Mouse (Mus musculus): Measurements from ENCODE around the gene Spred2. TPM values are rescaled to one million over a fixed set of nuclear protein-coding genes. Genes with fewer than 3 reads are reported as not detected.

Spred2 gene
- polyA plus RNA-seq, 1 experiment: 25.4 TPM

DNA sequence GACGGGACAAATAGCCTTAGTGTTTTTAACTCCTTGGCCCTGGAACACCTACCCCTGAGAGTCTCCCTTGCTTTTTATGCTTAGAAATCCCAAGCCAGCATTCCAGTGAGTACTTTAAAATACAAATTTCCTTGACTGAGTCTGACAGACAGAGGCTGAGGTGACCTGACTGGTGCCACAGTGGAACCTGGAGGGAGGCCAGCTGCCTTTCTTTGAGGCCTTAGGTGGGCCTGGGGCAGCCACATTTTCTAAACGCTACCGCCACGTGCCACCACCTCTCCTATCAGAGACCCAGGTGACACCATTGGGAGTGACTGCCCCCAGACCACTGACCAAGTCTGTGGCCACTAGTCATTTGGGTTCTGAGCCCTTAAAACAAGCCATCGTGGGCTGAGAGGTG lies 40.2 kb downstream of the Spred2 start:
- no peaks in the 10 kb centered on the region for H3K36me3 ChIP-seq (ENCODE audit: control insufficient read depth, insufficient read depth, low read length)
- 93% methylated on average over 5 of the region's 5 CpGs for WGBS
- no peak overlapping the region for H3K27ac ChIP-seq (ENCODE audit: control insufficient read depth, insufficient read depth, low read length)
- no peak for DNase-seq
- no peak overlapping the region for H3K4me3 ChIP-seq (ENCODE audit: control insufficient read depth, insufficient read depth, low read length)
- no peaks in the 10 kb centered on the region for H3K27me3 ChIP-seq (ENCODE audit: control insufficient read depth, insufficient read depth, low read length)
- peaks cover 35% of the 10 kb centered on the region for H3K4me1 ChIP-seq (replicated peaks; ENCODE audit: control insufficient read depth, insufficient read depth, low read length)
- no peak for TF ChIP-seq POLR2A (IDR thresholded peaks at IDR 0.05; ENCODE audit: control insufficient read depth, extremely low read depth, insufficient read depth, low read length, poor library complexity)
- TF ChIP-seq CTCF (IDR thresholded peaks at IDR 0.05; ENCODE audit: borderline replicate concordance, control insufficient read depth, extremely low read depth, insufficient read depth, low read length, poor library complexity): no peak

DNA sequence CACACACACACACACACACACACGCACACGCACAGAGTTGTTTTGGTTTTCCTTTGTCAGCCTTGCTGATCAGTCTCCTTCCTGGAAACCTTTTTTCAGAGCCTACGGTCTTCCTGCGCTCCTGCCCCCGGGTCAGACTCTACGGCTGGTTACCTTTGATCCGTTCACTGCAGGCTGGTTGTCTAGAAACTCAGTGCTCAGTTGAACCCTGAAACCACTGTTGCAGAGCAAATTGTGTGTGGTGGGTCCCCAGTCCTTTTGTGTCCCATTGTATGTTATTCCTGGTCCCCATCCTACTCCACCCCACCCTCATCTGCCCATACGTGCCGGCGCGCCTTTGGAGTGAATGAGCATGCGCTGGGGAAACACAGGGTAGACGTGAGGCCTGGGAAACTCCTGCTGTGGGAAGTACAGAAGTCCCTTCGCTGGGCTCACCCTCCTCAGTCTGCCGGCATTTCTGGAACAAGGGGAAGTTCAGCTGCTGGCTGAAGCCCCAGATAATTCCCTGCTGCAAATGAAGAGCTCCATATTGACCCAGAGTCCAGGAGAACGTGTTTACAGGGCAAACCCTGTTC lies 40.9 kb downstream of the Spred2 start:
- Histone ChIP-seq H3K27me3 (ENCODE audit: control insufficient read depth, insufficient read depth, low read length) (no peaks in the 10 kb centered on the region), H3K36me3 (ENCODE audit: control insufficient read depth, insufficient read depth, low read length) (no peaks in the 10 kb centered on the region), H3K4me1 (replicated peaks; ENCODE audit: control insufficient read depth, insufficient read depth, low read length) (peaks cover 35% of the 10 kb centered on the region), H3K27ac (ENCODE audit: control insufficient read depth, insufficient read depth, low read length) (no peak overlapping the region), H3K4me3 (ENCODE audit: control insufficient read depth, insufficient read depth, low read length) (no peak overlapping the region)
- DNase-seq: no peak
- TF ChIP-seq CTCF (IDR thresholded peaks at IDR 0.05; ENCODE audit: borderline replicate concordance, control insufficient read depth, extremely low read depth, insufficient read depth, low read length, poor library complexity): no peak
- no peak for TF ChIP-seq POLR2A (IDR thresholded peaks at IDR 0.05; ENCODE audit: control insufficient read depth, extremely low read depth, insufficient read depth, low read length, poor library complexity)
- WGBS: 56% methylated on average over 16 of the region's 16 CpGs

GRCm38 (mm10) chr11:19965664-19966063 lies 41.5 kb downstream of the Spred2 start:
- Histone ChIP-seq H3K4me1 (replicated peaks; ENCODE audit: control insufficient read depth, insufficient read depth, low read length) (peaks cover 35% of the 10 kb centered on the region), H3K27me3 (ENCODE audit: control insufficient read depth, insufficient read depth, low read length) (no peaks in the 10 kb centered on the region), H3K27ac (ENCODE audit: control insufficient read depth, insufficient read depth, low read length) (no peak overlapping the region), H3K4me3 (ENCODE audit: control insufficient read depth, insufficient read depth, low read length) (no peak overlapping the region), H3K36me3 (ENCODE audit: control insufficient read depth, insufficient read depth, low read length) (no peaks in the 10 kb centered on the region)
- 32% methylated on average over 4 of the region's 4 CpGs for WGBS
- no peak for TF ChIP-seq CTCF (IDR thresholded peaks at IDR 0.05; ENCODE audit: borderline replicate concordance, control insufficient read depth, extremely low read depth, insufficient read depth, low read length, poor library complexity)
- TF ChIP-seq POLR2A (IDR thresholded peaks at IDR 0.05; ENCODE audit: control insufficient read depth, extremely low read depth, insufficient read depth, low read length, poor library complexity): no peak
- DNase-seq: no peak

GRCm38 (mm10) chr11:19966294-19966693 lies 42.1 kb downstream of the Spred2 start:
- Histone ChIP-seq H3K27ac (ENCODE audit: control insufficient read depth, insufficient read depth, low read length) (no peak overlapping the region), H3K36me3 (ENCODE audit: control insufficient read depth, insufficient read depth, low read length) (no peaks in the 10 kb centered on the region), H3K27me3 (ENCODE audit: control insufficient read depth, insufficient read depth, low read length) (no peaks in the 10 kb centered on the region), H3K4me3 (ENCODE audit: control insufficient read depth, insufficient read depth, low read length) (no peak overlapping the region), H3K4me1 (replicated peaks; ENCODE audit: control insufficient read depth, insufficient read depth, low read length) (peaks cover 35% of the 10 kb centered on the region)
- WGBS: 92% methylated on average over 2 of the region's 2 CpGs
- TF ChIP-seq POLR2A (IDR thresholded peaks at IDR 0.05; ENCODE audit: control insufficient read depth, extremely low read depth, insufficient read depth, low read length, poor library complexity): no peak
- TF ChIP-seq CTCF (IDR thresholded peaks at IDR 0.05; ENCODE audit: borderline replicate concordance, control insufficient read depth, extremely low read depth, insufficient read depth, low read length, poor library complexity): no peak
- DNase-seq: no peak

DNA sequence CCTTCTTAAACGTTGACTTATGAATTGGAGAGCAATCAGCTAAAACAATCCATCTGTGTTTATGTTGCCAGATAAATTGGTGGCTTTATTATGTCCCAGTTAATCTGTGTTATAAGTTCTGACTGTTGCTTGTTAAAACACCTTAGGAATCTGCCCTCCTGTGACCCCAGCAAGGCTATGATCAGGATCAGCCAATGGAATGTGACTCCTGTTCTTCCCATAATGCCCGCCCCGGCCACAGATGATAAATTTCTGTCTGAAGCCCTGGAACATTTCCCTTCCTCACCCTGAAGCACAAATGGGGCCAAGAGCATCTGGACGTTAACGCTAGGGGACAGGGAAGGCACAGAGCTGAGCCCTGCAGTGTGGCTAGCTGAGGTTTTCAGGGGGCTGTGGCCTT lies 45.4 kb downstream of the Spred2 start:
- Histone ChIP-seq H3K36me3 (ENCODE audit: control insufficient read depth, insufficient read depth, low read length) (no peaks in the 10 kb centered on the region), H3K27me3 (ENCODE audit: control insufficient read depth, insufficient read depth, low read length) (no peaks in the 10 kb centered on the region), H3K4me1 (replicated peaks; ENCODE audit: control insufficient read depth, insufficient read depth, low read length) (peaks cover 11% of the 10 kb centered on the region), H3K4me3 (ENCODE audit: control insufficient read depth, insufficient read depth, low read length) (no peak overlapping the region), H3K27ac (ENCODE audit: control insufficient read depth, insufficient read depth, low read length) (no peak overlapping the region)
- no peak for TF ChIP-seq CTCF (IDR thresholded peaks at IDR 0.05; ENCODE audit: borderline replicate concordance, control insufficient read depth, extremely low read depth, insufficient read depth, low read length, poor library complexity)
- no peak for TF ChIP-seq POLR2A (IDR thresholded peaks at IDR 0.05; ENCODE audit: control insufficient read depth, extremely low read depth, insufficient read depth, low read length, poor library complexity)
- WGBS: 93% methylated on average over 5 of the region's 5 CpGs
- DNase-seq: no peak

- Histone ChIP-seq H3K27ac (ENCODE audit: control insufficient read depth, insufficient read depth, low read length) (no peak overlapping the region), H3K4me3 (ENCODE audit: control insufficient read depth, insufficient read depth, low read length) (no peak overlapping the region), H3K4me1 (replicated peaks; ENCODE audit: control insufficient read depth, insufficient read depth, low read length) (peaks cover 4% of the 10 kb centered on the region; the same call in 1 of the 2 replicates), H3K27me3 (ENCODE audit: control insufficient read depth, insufficient read depth, low read length) (no peaks in the 10 kb centered on the region), H3K36me3 (ENCODE audit: control insufficient read depth, insufficient read depth, low read length) (no peaks in the 10 kb centered on the region)
- DNase-seq: no peak
- 94% methylated on average over 4 of the region's 4 CpGs for WGBS
- TF ChIP-seq POLR2A (IDR thresholded peaks at IDR 0.05; ENCODE audit: control insufficient read depth, extremely low read depth, insufficient read depth, low read length, poor library complexity) (no peak), CTCF (IDR thresholded peaks at IDR 0.05; ENCODE audit: borderline replicate concordance, control insufficient read depth, extremely low read depth, insufficient read depth, low read length, poor library complexity) (no peak)
Observed at GRCm38 (mm10) chr11:19971954-19972750, 48.0 kb downstream of the Spred2 start.

Measured in thymus, adult 2 months (tissue).